Mouse (Mus musculus) lung, postnatal 0 days (tissue): ENCODE data around the gene Hspbap1. TPM values are rescaled to one million over a fixed set of nuclear protein-coding genes. Genes with fewer than 3 reads are reported as not detected.

ENCODE experiments used
- ATAC-seq: fragments of 200-750 bp; cut with Nextera tagmentation; 2 replicates; pipeline ENCODE4 v1.8.0; 2017; ENCODE audit warnings: moderate library complexity
- DNase-seq: peaks from one replicate; pipeline ENCODE4 v3.0.0-alpha.2; 2016; ENCODE audit warnings: low spot score
- H3K27ac ChIP-seq: fragments of 300-500 bp; sonication (generic); 2 replicates; pipeline ENCODE4 v1.5.1; 2014; ENCODE audit warnings: antibody characterized with exemption, mild to moderate bottlenecking, low read length, mixed read lengths
- H3K27me3 ChIP-seq: fragments of 300-500 bp; sonication (generic); replicated peaks from 2 replicates; pipeline ENCODE4 v1.6.1; 2014; ENCODE audit warnings: low read length, mixed read lengths; ENCODE audit not compliant: insufficient read depth
- H3K36me3 ChIP-seq: fragments of 300-500 bp; sonication (generic); 2 replicates; pipeline ENCODE4 v1.6.1; 2014; ENCODE audit warnings: low read length, mixed read lengths; ENCODE audit not compliant: insufficient read depth
- H3K4me1 ChIP-seq: fragments of 300-500 bp; sonication (generic); 2 replicates; pipeline ENCODE4 v1.6.1; 2014; ENCODE audit warnings: antibody characterized with exemption, low read depth, low read length, mixed read lengths; ENCODE audit not compliant: insufficient read depth
- H3K4me2 ChIP-seq: fragments of 300-500 bp; sonication (generic); replicated peaks from 2 replicates; pipeline ENCODE4 v1.6.1; 2014; ENCODE audit warnings: low read depth, mild to moderate bottlenecking, low read length, moderate library complexity, mixed read lengths
- H3K4me3 ChIP-seq: fragments of 300-500 bp; sonication (generic); 2 replicates; pipeline ENCODE4 v1.5.1; 2014; ENCODE audit warnings: low read depth, low read length
- H3K9ac ChIP-seq: fragments of 300-500 bp; sonication (generic); replicated peaks from 2 replicates; pipeline ENCODE4 v1.6.1; 2014; ENCODE audit warnings: low read depth, mild to moderate bottlenecking
- H3K9me3 ChIP-seq: fragments of 300-500 bp; sonication (generic); 2 replicates; pipeline ENCODE4 v1.6.1; 2016; ENCODE audit warnings: low read length, mixed read lengths
- CTCF ChIP-seq: IDR thresholded peaks from 2 replicates; pipeline ENCODE4 v1.5.1; 2016; ENCODE audit warnings: antibody characterized with exemption, mild to moderate bottlenecking
- EP300 ChIP-seq: IDR thresholded peaks from 2 replicates; pipeline ENCODE4 v1.6.1; 2016; ENCODE audit warnings: antibody characterized with exemption, mild to moderate bottlenecking, control low read depth
- WGBS: fragments of 180-500 bp; shearing (Covaris S2); extraction: QIAGEN DNeasy Blood & Tissue Kit; methylation state at CpG from one replicate; pipeline ENCODE4 v1.1.7; 2014; 5-methylcytosine and 5-hydroxymethylcytosine counted together
- polyA plus RNA-seq: library from polyadenylated mRNA; unstranded; fragments of >200 nt; fragmentation: Nextera tagmentation; extraction: Ambion mirVana; gene quantifications from 2 replicates; pipeline ENCODE4 v1.2.1, GENCODE M21; 2015

Hspbap1 gene
- polyA plus RNA-seq, 1 experiment from 2014 or later: 9.3 TPM

- 45% methylated on average over 7 of the region's 7 CpGs for WGBS
- DNase-seq (no peak), ATAC-seq (no peak)
- H3K27me3 ChIP-seq: no peaks in the 10 kb centered on the region
- H3K4me1 ChIP-seq: no peaks in the 10 kb centered on the region
- no peak overlapping the region for H3K9ac ChIP-seq
- H3K4me3 ChIP-seq: no peak overlapping the region
- no peak overlapping the region for H3K4me2 ChIP-seq
- H3K27ac ChIP-seq: no peak overlapping the region
- H3K36me3 ChIP-seq: no peaks in the 10 kb centered on the region
- H3K9me3 ChIP-seq: no peaks in the 10 kb centered on the region
- TF ChIP-seq CTCF (no peak), EP300 (no peak)
Observed at GRCm38 (mm10) chr16:35784134-35784725, 14.1 kb downstream of the Hspbap1 start.

DNA sequence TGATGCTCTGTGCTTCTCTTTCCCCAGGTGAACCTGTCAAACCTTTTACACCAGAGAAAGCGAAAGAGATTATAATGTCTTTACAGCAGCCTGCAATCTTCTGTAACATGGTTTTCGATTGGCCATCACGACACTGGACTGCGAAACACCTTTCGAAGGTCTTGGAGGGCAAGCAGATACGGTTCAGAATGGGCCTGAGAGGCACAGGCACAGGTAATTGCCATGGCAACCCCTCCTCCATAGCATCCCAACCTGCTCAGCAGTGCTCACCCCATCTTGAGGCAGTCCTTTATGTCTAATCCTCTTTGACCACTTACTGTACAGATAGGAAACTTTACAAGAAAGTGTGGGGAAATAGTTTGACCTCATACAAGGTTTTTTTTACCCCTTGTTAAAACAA, 17.0 kb downstream of the Hspbap1 start:
- TF ChIP-seq EP300 (no peak), CTCF (no peak)
- H3K9ac ChIP-seq: no peak overlapping the region

DNA sequence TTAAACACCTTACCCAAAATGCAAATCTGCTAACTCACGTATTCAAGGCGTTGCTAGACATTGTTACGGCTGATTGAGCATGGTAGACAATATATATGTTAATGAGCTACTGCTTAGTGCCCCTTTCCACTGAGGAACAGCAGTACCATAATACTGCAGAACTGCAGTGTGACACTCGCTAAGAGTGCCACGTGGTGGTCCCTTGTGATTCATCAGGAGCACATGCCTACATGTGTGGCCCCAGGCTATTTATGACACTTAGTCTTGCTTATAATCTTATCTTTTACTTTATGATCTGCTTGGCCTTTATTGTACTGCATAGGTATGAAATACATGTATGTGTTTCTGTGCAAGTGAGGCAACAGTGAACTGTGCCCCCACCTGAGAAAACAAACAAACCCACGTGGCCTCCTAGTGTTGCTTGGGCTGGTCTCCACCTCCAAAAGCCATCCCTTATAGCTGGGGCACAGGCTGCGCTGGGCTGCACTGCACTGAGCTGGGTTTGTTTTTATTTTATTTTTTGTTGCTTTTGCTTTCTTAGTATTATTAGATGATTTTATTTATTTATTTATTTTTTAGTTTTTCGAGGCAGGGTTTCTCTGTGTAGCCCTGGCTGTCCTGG, 17.5 kb downstream of the Hspbap1 start:
- no peak for DNase-seq
- no peak overlapping the region for H3K27ac ChIP-seq
- no peaks in the 10 kb centered on the region for H3K27me3 ChIP-seq
- TF ChIP-seq EP300: no peak
- no peak for TF ChIP-seq CTCF
- no peaks in the 10 kb centered on the region for H3K9me3 ChIP-seq
- H3K9ac ChIP-seq: no peak overlapping the region
- no peaks in the 10 kb centered on the region for H3K4me1 ChIP-seq
- H3K4me2 ChIP-seq: no peak overlapping the region
- WGBS: 84% methylated on average over 8 of the region's 8 CpGs
- no peak for ATAC-seq
- H3K4me3 ChIP-seq: no peak overlapping the region
- H3K36me3 ChIP-seq: no peaks in the 10 kb centered on the region

More for the DNA sequence above, 17.0 kb downstream of the Hspbap1 start:
- ATAC-seq (no peak), DNase-seq (no peak)
- H3K36me3 ChIP-seq: no peaks in the 10 kb centered on the region
- H3K27me3 ChIP-seq: no peaks in the 10 kb centered on the region
- no peaks in the 10 kb centered on the region for H3K4me1 ChIP-seq
- no peak overlapping the region for H3K4me3 ChIP-seq
- no peak overlapping the region for H3K4me2 ChIP-seq
- H3K9me3 ChIP-seq: no peaks in the 10 kb centered on the region
- H3K27ac ChIP-seq: no peak overlapping the region
- WGBS: 77% methylated on average over 6 of the region's 6 CpGs

DNA sequence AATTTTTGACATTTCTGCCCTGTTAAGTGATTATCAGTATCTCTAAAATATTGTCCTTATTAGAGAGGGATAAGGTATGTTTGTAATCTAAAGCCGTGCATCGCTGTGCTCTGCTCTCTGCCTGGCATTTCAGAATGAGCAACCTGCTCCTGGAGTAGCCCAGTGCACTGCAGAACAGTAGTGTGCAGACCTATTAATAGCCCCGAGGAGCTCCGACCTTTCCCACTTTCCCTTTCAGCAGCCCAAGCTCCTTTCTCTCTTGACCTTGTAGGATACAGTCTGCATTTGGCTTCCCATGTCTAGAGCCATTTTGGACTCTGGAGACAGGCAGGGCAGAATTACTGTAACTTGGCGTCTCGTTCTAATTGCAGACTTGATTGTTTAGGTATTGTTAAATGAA, 18.2 kb downstream of the Hspbap1 start:
- ATAC-seq (no peak), DNase-seq (no peak)
- no peak overlapping the region for H3K4me2 ChIP-seq
- H3K9ac ChIP-seq: no peak overlapping the region
- 95% methylated on average over 6 of the region's 6 CpGs for WGBS
- no peaks in the 10 kb centered on the region for H3K36me3 ChIP-seq
- H3K27me3 ChIP-seq: no peaks in the 10 kb centered on the region
- TF ChIP-seq EP300 (no peak), CTCF (no peak)
- no peak overlapping the region for H3K27ac ChIP-seq
- no peaks in the 10 kb centered on the region for H3K4me1 ChIP-seq
- H3K4me3 ChIP-seq: no peak overlapping the region
- H3K9me3 ChIP-seq: no peaks in the 10 kb centered on the region

DNA sequence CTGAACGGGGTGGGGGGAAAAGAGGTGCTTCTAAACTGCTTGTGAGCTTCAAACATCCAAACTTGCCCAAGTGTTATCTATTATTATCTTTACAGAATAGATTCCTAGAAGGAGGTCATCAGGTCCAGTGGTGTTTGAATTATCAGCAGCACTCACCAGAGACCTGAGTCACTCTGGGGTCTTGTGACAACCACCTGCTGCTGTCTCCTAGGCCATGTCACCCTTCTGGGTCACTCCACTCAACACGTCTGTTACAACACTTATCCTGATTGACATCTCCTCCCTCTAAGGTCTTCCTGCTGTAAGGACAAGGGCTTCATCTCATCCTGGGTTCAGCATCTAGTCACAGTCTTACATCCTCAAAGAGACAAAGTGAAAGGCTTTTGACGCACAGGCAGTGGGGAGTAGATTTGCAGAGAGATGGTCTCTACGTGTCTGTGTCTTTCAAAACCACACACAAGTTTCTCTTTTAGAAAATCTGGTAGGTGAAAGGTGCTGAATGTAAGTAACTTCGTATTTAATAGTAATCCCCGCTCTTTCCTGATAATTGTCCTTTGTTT, 21.9 kb downstream of the Hspbap1 start:
- TF ChIP-seq CTCF (no peak), EP300 (no peak)
- 75% methylated on average over 6 of the region's 6 CpGs for WGBS
- Histone ChIP-seq H3K9me3 (no peaks in the 10 kb centered on the region), H3K9ac (no peak overlapping the region), H3K4me3 (no peak overlapping the region), H3K27me3 (no peaks in the 10 kb centered on the region), H3K4me1 (no peaks in the 10 kb centered on the region), H3K4me2 (no peak overlapping the region), H3K27ac (no peak overlapping the region), H3K36me3 (no peaks in the 10 kb centered on the region)
- DNase-seq (no peak), ATAC-seq (no peak)

DNA sequence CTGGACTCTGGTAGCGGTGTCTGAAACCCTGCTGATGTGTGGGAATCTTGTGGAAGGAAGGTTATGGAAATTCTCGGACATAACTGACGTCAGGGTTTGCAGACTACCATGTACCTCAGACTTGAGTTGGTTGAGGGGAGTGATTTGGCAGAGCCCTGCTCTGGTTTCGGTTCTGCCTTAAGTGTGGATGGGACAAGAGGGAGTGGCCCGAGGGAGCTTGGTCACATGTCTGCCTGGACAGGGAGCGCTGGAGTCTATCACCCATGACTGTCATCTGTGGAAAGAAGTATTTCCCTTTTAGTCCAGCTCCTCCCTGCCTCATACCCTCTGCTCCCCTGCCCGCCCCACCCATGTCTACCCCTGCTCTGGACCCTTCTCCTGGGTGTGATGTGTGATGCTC, 32.0 kb downstream of the Hspbap1 start:
- ATAC-seq (peak; percentile 26; the same call in 1 of the 2 replicates), DNase-seq (peak; percentile 22)
- H3K27me3 ChIP-seq: no peaks in the 10 kb centered on the region
- H3K4me1 ChIP-seq: no peaks in the 10 kb centered on the region
- 0 out of 2 replicates have a peak, but pooled peaks cover 2% of the 10 kb centered on the region for H3K9me3 ChIP-seq
- H3K36me3 ChIP-seq: no peaks in the 10 kb centered on the region
- H3K4me3 ChIP-seq: no peak overlapping the region
- TF ChIP-seq EP300 (no peak), CTCF (no peak)
- no peak overlapping the region for H3K9ac ChIP-seq
- H3K4me2 ChIP-seq: no peak overlapping the region
- WGBS: 88% methylated on average over 7 of the region's 7 CpGs
- H3K27ac ChIP-seq: no peak overlapping the region
